In genomic region chr11:30954279-30954725, GRCm38 (mm10) we compare ENCODE assay signal across 8 mouse cellular contexts. TPM values are rescaled to one million over a fixed set of nuclear protein-coding genes. Genes with fewer than 3 reads are reported as not detected.
DNase-seq lines count a peak whose midpoint lies in the region; ATAC-seq and TF ChIP-seq lines count a peak whose summit lies in the region.

Gene Erlec1 (minus strand): TSS chr11:30954335.

- H3K36me3 ChIP-seq in E14TG2a.4 (ENCODE audit: insufficient read depth, low read length): peaks cover 27% of the 10 kb centered on the region
- peaks cover 26% of the 10 kb centered on the region for H3K36me3 ChIP-seq in forebrain, embryonic 12.5 days (replicated peaks)
- H3K36me3 ChIP-seq in heart, postnatal 0 days (replicated peaks; ENCODE audit: control insufficient read depth, insufficient read depth, low read length): peaks cover 17% of the 10 kb centered on the region
- H3K36me3 ChIP-seq in liver, embryonic 16.5 days (ENCODE audit: control insufficient read depth, insufficient read depth): peaks cover 18% of the 10 kb centered on the region
- H3K36me3 ChIP-seq in neural tube, embryonic 13.5 days: peaks cover 33% of the 10 kb centered on the region
- H3K36me3 ChIP-seq in testis, adult 2 months (ENCODE audit: control insufficient read depth, insufficient read depth, low read length): no peaks in the 10 kb centered on the region; the same call in 1 of the 2 replicates

- peak; percentile 74 for DNase-seq in c-Kit-positive CD71-positive TER-119-positive erythroid progenitor cells, embryonic 14.5 days (ENCODE audit: low spot score)
- peak; percentile 91 for DNase-seq in heart, postnatal 0 days (ENCODE audit: low spot score)
- peak; percentile 90 to 93 for DNase-seq in kidney, postnatal 4 days

- H3K4me3 ChIP-seq in E14TG2a.4 (replicated peaks; ENCODE audit: low read length): peak within 1 kb of the TSS; percentile 89
- H3K4me3 ChIP-seq in forebrain, embryonic 12.5 days (replicated peaks): peak within 1 kb of the TSS; percentile 76
- H3K4me3 ChIP-seq in heart, postnatal 0 days (ENCODE audit: low read depth, low read length): peak within 1 kb of the TSS; percentile 87
- H3K4me3 ChIP-seq in liver, embryonic 16.5 days (ENCODE audit: low read depth, low read length): peak within 1 kb of the TSS; percentile 97
- peak within 1 kb of the TSS; percentile 87 for H3K4me3 ChIP-seq in neural tube, embryonic 13.5 days
- H3K4me3 ChIP-seq in testis, adult 2 months (ENCODE audit: control insufficient read depth, low read depth, low read length): peak within 1 kb of the TSS; percentile 94

- H3K9ac ChIP-seq in forebrain, embryonic 12.5 days: peak within 1 kb of the TSS; percentile 87
- peak within 1 kb of the TSS; percentile 85 for H3K9ac ChIP-seq in heart, postnatal 0 days (replicated peaks; ENCODE audit: low read depth, low read length)
- H3K9ac ChIP-seq in liver, embryonic 16.5 days (ENCODE audit: low read depth, low read length): peak within 1 kb of the TSS; percentile 96
- H3K9ac ChIP-seq in neural tube, embryonic 13.5 days: peak within 1 kb of the TSS; percentile 92

- ATAC-seq in forebrain, embryonic 12.5 days (ENCODE audit: low FRiP score): peak; percentile 99
- ATAC-seq in heart, postnatal 0 days (ENCODE audit: insufficient read depth, low read depth): peak; percentile 97
- peak; percentile 90 for ATAC-seq in liver, embryonic 16.5 days (ENCODE audit: low read depth)
- peak; percentile 99 for ATAC-seq in neural tube, embryonic 13.5 days (ENCODE audit: low read depth)

- WGBS in forebrain, embryonic 12.5 days: under 1% methylated on average over 40 of the region's 40 CpGs
- under 1% methylated on average over 40 of the region's 40 CpGs for WGBS in heart, postnatal 0 days
- WGBS in liver, embryonic 16.5 days (ENCODE audit: insufficient replicate concordance): under 1% methylated on average over 40 of the region's 40 CpGs
- WGBS in neural tube, embryonic 13.5 days: under 1% methylated on average over 40 of the region's 40 CpGs

- no peaks in the 10 kb centered on the region for H3K27me3 ChIP-seq in E14TG2a.4 (ENCODE audit: insufficient read depth, low read length)
- H3K27me3 ChIP-seq in forebrain, embryonic 12.5 days: no peaks in the 10 kb centered on the region
- no peaks in the 10 kb centered on the region for H3K27me3 ChIP-seq in heart, postnatal 0 days (ENCODE audit: control insufficient read depth, insufficient read depth, low read length)
- no peaks in the 10 kb centered on the region for H3K27me3 ChIP-seq in liver, embryonic 16.5 days (ENCODE audit: control insufficient read depth, insufficient read depth, low read depth, low read length)
- H3K27me3 ChIP-seq in neural tube, embryonic 13.5 days: no peaks in the 10 kb centered on the region
- no peaks in the 10 kb centered on the region for H3K27me3 ChIP-seq in testis, adult 2 months (ENCODE audit: control insufficient read depth, insufficient read depth, low read length)

- peak within 1 kb of the TSS; percentile 87 for H3K27ac ChIP-seq in forebrain, embryonic 12.5 days
- H3K27ac ChIP-seq in heart, postnatal 0 days (ENCODE audit: low read depth): peak within 1 kb of the TSS; percentile 89
- H3K27ac ChIP-seq in liver, embryonic 16.5 days (ENCODE audit: low read length): peak within 1 kb of the TSS; percentile 95
- H3K27ac ChIP-seq in neural tube, embryonic 13.5 days (replicated peaks): peak within 1 kb of the TSS; percentile 88
- peak within 1 kb of the TSS; percentile 90 for H3K27ac ChIP-seq in testis, adult 2 months (ENCODE audit: control insufficient read depth, insufficient read depth, low read depth, low read length)

- H3K4me2 ChIP-seq in forebrain, embryonic 12.5 days: peak within 1 kb of the TSS; percentile 73
- H3K4me2 ChIP-seq in heart, postnatal 0 days (ENCODE audit: low read depth, low read length): peak within 1 kb of the TSS; percentile 90
- H3K4me2 ChIP-seq in liver, embryonic 16.5 days (ENCODE audit: low read depth, low read length): peak within 1 kb of the TSS; percentile 80
- peak within 1 kb of the TSS; percentile 79 for H3K4me2 ChIP-seq in neural tube, embryonic 13.5 days

- peak; percentile 73; the same call in 1 of the 2 replicates for TF ChIP-seq EP300 in heart, postnatal 0 days (IDR thresholded peaks at IDR 0.05; ENCODE audit: low read depth)

- H3K4me1 ChIP-seq in E14TG2a.4 (replicated peaks; ENCODE audit: low read depth, low read length): peaks cover 16% of the 10 kb centered on the region
- H3K4me1 ChIP-seq in forebrain, embryonic 12.5 days: peaks cover 11% of the 10 kb centered on the region
- H3K4me1 ChIP-seq in heart, postnatal 0 days (ENCODE audit: control insufficient read depth, insufficient read depth): peaks cover 17% of the 10 kb centered on the region; the same call in 1 of the 2 replicates
- peaks cover 7% of the 10 kb centered on the region for H3K4me1 ChIP-seq in liver, embryonic 16.5 days (ENCODE audit: control insufficient read depth, low read depth, low read length)
- H3K4me1 ChIP-seq in neural tube, embryonic 13.5 days (replicated peaks): peaks cover 17% of the 10 kb centered on the region
- no peaks in the 10 kb centered on the region for H3K4me1 ChIP-seq in testis, adult 2 months (ENCODE audit: control insufficient read depth, insufficient read depth, low read length)

- peak; percentile 87 for TF ChIP-seq POLR2A in testis, adult 2 months (IDR thresholded peaks at IDR 0.05; ENCODE audit: control insufficient read depth, low read depth, low read length)

- TF ChIP-seq CTCF in E14TG2a.4 (conservative IDR thresholded peaks at IDR 0.05; ENCODE audit: low read length): no peak
- no peak for TF ChIP-seq CTCF in heart, postnatal 0 days (IDR thresholded peaks at IDR 0.05; ENCODE audit: low read depth)
- no peak for TF ChIP-seq CTCF in testis, adult 2 months (IDR thresholded peaks at IDR 0.05; ENCODE audit: control insufficient read depth, insufficient read depth, insufficient replicate concordance, low read depth, low read length)

- peaks cover 8% of the 10 kb centered on the region for H3K9me3 ChIP-seq in E14TG2a.4 (ENCODE audit: low read length)
- H3K9me3 ChIP-seq in forebrain, embryonic 12.5 days: peaks cover 17% of the 10 kb centered on the region
- no peaks in the 10 kb centered on the region for H3K9me3 ChIP-seq in heart, postnatal 0 days (replicated peaks; ENCODE audit: control insufficient read depth, low read length)
- H3K9me3 ChIP-seq in liver, embryonic 16.5 days (replicated peaks; ENCODE audit: control insufficient read depth, low read length): no peaks in the 10 kb centered on the region
- H3K9me3 ChIP-seq in neural tube, embryonic 13.5 days: peaks cover 19% of the 10 kb centered on the region

RNA-seq across cellular contexts. Expression of gene Erlec1, which starts in this region (rescaled TPM):
- polyA plus RNA-seq in forebrain, embryonic 12.5 days (2016; fragmentation: Nextera tagmentation; extraction: Ambion mirVana): 9.9 and 10.5 TPM in 2 replicates
- 6.3 and 14.3 TPM in 2 replicates for total RNA-seq in heart, postnatal 0 days (2014; rRNA removed; ENCODE audit: low replicate concordance)
- 10.6 and 11.6 TPM in 2 replicates for polyA plus RNA-seq in heart, postnatal 0 days (2015; fragmentation: Nextera tagmentation; extraction: Ambion mirVana)
- 7.9 and 8.5 TPM in 2 replicates for polyA plus RNA-seq in liver, embryonic 16.5 days (2015; fragmentation: Nextera tagmentation; extraction: Ambion mirVana)
- polyA plus RNA-seq in neural tube, embryonic 13.5 days (2015; fragmentation: Nextera tagmentation; extraction: Ambion mirVana): 12.0 and 12.6 TPM in 2 replicates
- polyA plus RNA-seq in testis, adult 2 months (2012; rRNA removed): 35.2 and 48.0 TPM in 2 replicates

Comparison
In these comparisons a context has a peak if more than half of its experiments do, and no peak if none do; other contexts are left out.
1. Peak in every context shown above with its lines: DNase-seq, ATAC-seq, H3K4me3 ChIP-seq and H3K27ac ChIP-seq.